Mouse (Mus musculus) E14TG2a.4 (cell line): ENCODE results near the gene Cdkn2a.

Experiments
- CTCF ChIP-seq: conservative IDR thresholded peaks from 2 replicates; pipeline ENCODE4 v1.5.1; 2014; ENCODE audit warnings: low read length
- NANOG ChIP-seq: IDR thresholded peaks from 2 replicates; pipeline ENCODE4 v1.6.1; 2014; ENCODE audit warnings: borderline replicate concordance, low read length, mixed read lengths
- POU5F1 ChIP-seq: IDR thresholded peaks from 2 replicates; pipeline ENCODE4 v1.6.1; 2014; ENCODE audit warnings: low read length, borderline replicate concordance

DNA sequence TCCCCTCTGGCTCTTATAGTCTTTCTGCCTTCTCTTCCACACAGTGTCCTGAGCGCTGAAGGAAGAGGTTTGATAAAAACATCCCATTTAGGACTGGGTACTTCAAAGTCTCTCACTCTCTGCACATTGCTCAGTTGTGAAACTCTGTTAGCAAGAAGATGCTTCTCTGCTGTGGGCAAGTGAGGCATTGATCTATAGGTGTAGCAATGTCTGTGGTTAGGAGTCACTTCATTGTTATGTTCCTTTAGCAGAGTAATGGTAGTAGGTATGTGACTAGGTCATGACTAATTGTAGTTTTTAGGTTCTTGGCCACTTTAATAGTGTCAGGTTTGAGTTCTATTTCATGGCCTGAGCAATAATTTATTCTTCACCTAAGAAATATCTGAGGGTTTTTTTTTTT, 7.7 kb upstream of the Cdkn2a start:
- no peak for TF ChIP-seq CTCF
- TF ChIP-seq NANOG = no peak
- no peak for TF ChIP-seq POU5F1
